Mouse (Mus musculus) left cerebral cortex, adult 2 months (tissue): ENCODE measurements around the gene Hoxb9. TPM values are rescaled to one million over a fixed set of nuclear protein-coding genes. Genes with fewer than 3 reads are reported as not detected.
A peak's percentile ranks its signal among the peaks of the same experiment; 100 is the strongest.

Source experiments
- DNase-seq, 2 experiments: peaks; one replicate each; pipeline ENCODE4 v3.0.0; 2021 to 2022; ENCODE audit warnings: low spot score in 2 of 2, mixed read lengths in 1 of 2; ENCODE audit errors: extremely low spot score in 1 of 2
- H3K27ac ChIP-seq: fragments of 200-600 bp; 2 replicates; pipeline ENCODE4 v1.8.1; 2022
- H3K4me3 ChIP-seq: fragments of 200-600 bp; 2 replicates; pipeline ENCODE4 v1.8.1; 2022
- CTCF ChIP-seq: fragments of 200-600 bp; IDR thresholded peaks from 2 replicates; pipeline ENCODE4 v1.8.1; 2022; ENCODE audit warnings: antibody characterized with exemption, mild to moderate bottlenecking, moderate library complexity
- intact Hi-C: fragments of 180-260 bp; cut with DNase I; formaldehyde crosslinking; loops from one replicate; pipeline ENCODE4 v1.15.1; 2025
- long read RNA-seq, 2 experiments: library from polyadenylated mRNA; stranded (forward); transcript quantifications; one replicate each; pipeline ENCODE4 v2.0.0; 2021; ENCODE audit warnings: borderline mapping rate in 2 of 2
- total RNA-seq, 2 experiments: library from RNA; stranded (reverse); gene quantifications; 2 replicates each; pipeline ENCODE4 v1.2.3; 2021

Gene Hoxb9
- not detected for total RNA-seq
- long read RNA-seq, experiment 1, result 0 reads
- long read RNA-seq, experiment 2, result 0 reads

- intact Hi-C loops, result no loop called here
- Histone ChIP-seq H3K4me3 (no peak within 1 kb of the TSS), H3K27ac (no peak within 1 kb of the TSS)
- DNase-seq, result no peak
- no peak for TF ChIP-seq CTCF
These were observed at the start of gene Hoxb9 for GRCm38 (mm10) chr11:96270996-96271540. Hoxb9 (plus strand) TSS chr11:96271457.

GRCm38 (mm10) chr11:96223813-96224212, 47.4 kb upstream of the Hoxb9 start:
- intact Hi-C loops, result no loop called here
- H3K4me3 ChIP-seq, result no peak overlapping the region
- no peak; the same call in none of the 2 replicates for TF ChIP-seq CTCF
- H3K27ac ChIP-seq, result no peak overlapping the region
- no peak for DNase-seq

- H3K27ac ChIP-seq, result no peak overlapping the region
- no peak for TF ChIP-seq CTCF
- intact Hi-C loops, result no loop called here
- H3K4me3 ChIP-seq, result no peak overlapping the region
- DNase-seq, result no peak
These were observed 43.6 kb upstream of the Hoxb9 start for GRCm38 (mm10) chr11:96227676-96228075.

- TF ChIP-seq CTCF, result peak; percentile 81
- DNase-seq, result peak; percentile 20 to 42
These were observed 36.4 kb upstream of the Hoxb9 start for GRCm38 (mm10) chr11:96234906-96235305.

GRCm38 (mm10) chr11:96240211-96240610, 31.0 kb upstream of the Hoxb9 start:
- intact Hi-C loops, result no loop called here
- H3K4me3 ChIP-seq, result no peak overlapping the region
- peak; percentile 76 for TF ChIP-seq CTCF
- DNase-seq, result peak; percentile 22 to 45
- no peak overlapping the region for H3K27ac ChIP-seq

More at GRCm38 (mm10) chr11:96234906-96235305, 36.4 kb upstream of the Hoxb9 start:
- intact Hi-C loops, result loop anchor here (1.0 to 2.0 kb wide), 2 partner anchors 90 to 142 kb away; no protein-coding TSS in a partner anchor
- no peak overlapping the region for H3K27ac ChIP-seq
- no peak overlapping the region for H3K4me3 ChIP-seq

GRCm38 (mm10) chr11:96250901-96251300, 20.4 kb upstream of the Hoxb9 start:
- H3K27ac ChIP-seq, result no peak overlapping the region
- intact Hi-C loops, result loop anchor here (5.0 kb wide), 1 partner anchor 44 kb away; no protein-coding TSS in a partner anchor

GRCm38 (mm10) chr11:96251480-96252031, 19.7 kb upstream of the Hoxb9 start:
- DNase-seq, result no peak
- intact Hi-C loops, result loop anchor here (5.0 kb wide), 1 partner anchor 44 kb away; no protein-coding TSS in a partner anchor
- H3K4me3 ChIP-seq, result no peak overlapping the region
- no peak for TF ChIP-seq CTCF
- no peak overlapping the region for H3K27ac ChIP-seq

More at GRCm38 (mm10) chr11:96250901-96251300, 20.4 kb upstream of the Hoxb9 start:
- no peak overlapping the region for H3K4me3 ChIP-seq
- DNase-seq, result no peak
- no peak for TF ChIP-seq CTCF

GRCm38 (mm10) chr11:96252541-96253120, 18.6 kb upstream of the Hoxb9 start:
- H3K4me3 ChIP-seq, result no peak overlapping the region
- no peak for TF ChIP-seq CTCF
- intact Hi-C loops, result loop anchor here (5.0 kb wide), 1 partner anchor 45 kb away; no protein-coding TSS in a partner anchor

GRCm38 (mm10) chr11:96254221-96254620, 17.0 kb upstream of the Hoxb9 start:
- intact Hi-C loops, result loop anchor here (5.0 kb wide), 1 partner anchor 47 kb away; no protein-coding TSS in a partner anchor
- no peak for DNase-seq
- no peak for TF ChIP-seq CTCF

More at GRCm38 (mm10) chr11:96252541-96253120, 18.6 kb upstream of the Hoxb9 start:
- no peak overlapping the region for H3K27ac ChIP-seq
- DNase-seq, result no peak

GRCm38 (mm10) chr11:96255111-96255995, 15.9 kb upstream of the Hoxb9 start:
- no peak overlapping the region for H3K4me3 ChIP-seq
- DNase-seq, result no peak
- intact Hi-C loops, result no loop called here
- H3K27ac ChIP-seq, result no peak overlapping the region
- no peak for TF ChIP-seq CTCF

More at GRCm38 (mm10) chr11:96254221-96254620, 17.0 kb upstream of the Hoxb9 start:
- no peak overlapping the region for H3K27ac ChIP-seq
- H3K4me3 ChIP-seq, result no peak overlapping the region

- TF ChIP-seq CTCF, result no peak
- DNase-seq, result no peak
- no peak overlapping the region for H3K27ac ChIP-seq
- intact Hi-C loops, result no loop called here
- no peak overlapping the region for H3K4me3 ChIP-seq
These were observed 15.2 kb upstream of the Hoxb9 start for GRCm38 (mm10) chr11:96255996-96256445.
